27 mouse cellular contexts compared by ENCODE assay signal in genomic region chr1:183100245-183100644, GRCm38 (mm10).
DNase-seq lines count a peak whose midpoint lies in the region; ATAC-seq and TF ChIP-seq lines count a peak whose summit lies in the region.
"Had no signal": no experiment of that assay in that cellular context is flagged by ENCODE, and none has a peak within 500 bp of the region (broad histone marks: within the 10 kb centered on the region; RNA-seq: fewer than 3 reads in every experiment).

No protein-coding gene starts in this region.

- H3K9me3 ChIP-seq in limb, embryonic 15.5 days: no peaks in the 10 kb centered on the region
- no peaks in the 10 kb centered on the region for H3K9me3 ChIP-seq in limb, embryonic 10.5 days (replicated peaks)
- no peaks in the 10 kb centered on the region for H3K9me3 ChIP-seq in intestine, postnatal 0 days (ENCODE audit: control insufficient read depth)
- H3K9me3 ChIP-seq in embryonic facial prominence, embryonic 10.5 days: no peaks in the 10 kb centered on the region
- H3K9me3 ChIP-seq: embryonic facial prominence, embryonic 13.5 days; embryonic facial prominence, embryonic 15.5 days; forebrain, embryonic 13.5 days; forebrain, embryonic 15.5 days; G1E had no signal

- TF ChIP-seq CTCF in intestine, postnatal 0 days (IDR thresholded peaks at IDR 0.05; ENCODE audit: low read depth): no peak
- TF ChIP-seq CTCF in small intestine, adult 2 months (IDR thresholded peaks at IDR 0.05; ENCODE audit: extremely low read depth, insufficient read length, insufficient replicate concordance, low read depth, low read length): no peak

- H3K27ac ChIP-seq in limb, embryonic 15.5 days: 0 out of 2 replicates have a peak overlapping the region, but pooled peaks have one; percentile 12
- H3K27ac ChIP-seq in limb, embryonic 10.5 days: no peak overlapping the region
- no peak overlapping the region for H3K27ac ChIP-seq in intestine, postnatal 0 days (ENCODE audit: low read depth, low read length)
- H3K27ac ChIP-seq in small intestine, adult 2 months (ENCODE audit: insufficient read depth, low read depth, low read length): 0 out of 2 replicates have a peak overlapping the region, but pooled peaks have one; percentile 6
- H3K27ac ChIP-seq in embryonic facial prominence, embryonic 10.5 days (replicated peaks): no peak overlapping the region
- H3K27ac ChIP-seq: embryonic facial prominence, embryonic 13.5 days; embryonic facial prominence, embryonic 15.5 days; forebrain, embryonic 13.5 days; forebrain, embryonic 15.5 days had no signal

- no peak for TF ChIP-seq POLR2A in small intestine, adult 2 months (IDR thresholded peaks at IDR 0.05; ENCODE audit: low read depth, low read length)

- DNase-seq in limb, embryonic 10.5 days (ENCODE audit: low spot score): no peak
- DNase-seq in embryonic facial prominence, embryonic 10.5 days (ENCODE audit: low spot score): no peak
- no peak for DNase-seq in heart, postnatal 25 days (ENCODE audit: low spot score)
- DNase-seq: adrenal gland, adult 8-10 months; adrenal gland, postnatal 14 days; adrenal gland, postnatal 36 days; B cell, adult 2 months; cerebellum, adult 11-12 months; cerebellum, adult 2 months; cerebellum, adult 9-10 months; cerebellum, postnatal 10 days; cerebellum, postnatal 25 days; forebrain, postnatal 0 days had no signal

- H3K27me3 ChIP-seq in limb, embryonic 15.5 days: no peaks in the 10 kb centered on the region
- no peaks in the 10 kb centered on the region for H3K27me3 ChIP-seq in limb, embryonic 10.5 days (ENCODE audit: low read depth, poor library complexity, severe bottlenecking)
- H3K27me3 ChIP-seq in intestine, postnatal 0 days (replicated peaks; ENCODE audit: control insufficient read depth, insufficient read depth, low read length): no peaks in the 10 kb centered on the region
- H3K27me3 ChIP-seq in small intestine, adult 2 months (ENCODE audit: control insufficient read depth, insufficient read depth, low read length): no peaks in the 10 kb centered on the region
- no peaks in the 10 kb centered on the region for H3K27me3 ChIP-seq in embryonic facial prominence, embryonic 10.5 days (replicated peaks; ENCODE audit: low read depth, poor library complexity, severe bottlenecking)
- H3K27me3 ChIP-seq: CH12.LX; embryonic facial prominence, embryonic 13.5 days; embryonic facial prominence, embryonic 15.5 days; forebrain, embryonic 13.5 days; forebrain, embryonic 15.5 days; Patski had no signal

- peaks cover 25% of the 10 kb centered on the region for H3K4me1 ChIP-seq in limb, embryonic 15.5 days
- H3K4me1 ChIP-seq in limb, embryonic 10.5 days: peaks cover 54% of the 10 kb centered on the region
- no peaks in the 10 kb centered on the region for H3K4me1 ChIP-seq in intestine, postnatal 0 days (replicated peaks; ENCODE audit: control insufficient read depth, insufficient read depth, low read length)
- H3K4me1 ChIP-seq in small intestine, adult 2 months (ENCODE audit: control insufficient read depth, insufficient read depth, insufficient read length, low read length): peaks cover 4% of the 10 kb centered on the region
- peaks cover 39% of the 10 kb centered on the region for H3K4me1 ChIP-seq in embryonic facial prominence, embryonic 10.5 days
- H3K4me1 ChIP-seq: forebrain, embryonic 15.5 days had no signal

- no peak overlapping the region for H3K9ac ChIP-seq in limb, embryonic 15.5 days
- H3K9ac ChIP-seq in intestine, postnatal 0 days (ENCODE audit: low read depth, low read length): no peak overlapping the region
- H3K9ac ChIP-seq: embryonic facial prominence, embryonic 13.5 days; embryonic facial prominence, embryonic 15.5 days; forebrain, embryonic 13.5 days; forebrain, embryonic 15.5 days; forebrain, postnatal 0 days had no signal

- intact Hi-C loops in heart, postnatal 25 days (cut with DNase I): no loop called here

- no peak for ATAC-seq in limb, embryonic 15.5 days (ENCODE audit: insufficient number of reproducible peaks, low FRiP score, low TSS enrichment, low read depth)
- peak; percentile 77 for ATAC-seq in intestine, postnatal 0 days
- no peak for ATAC-seq in erythroid progenitor cell, adult 5-6 weeks (replicated peaks; ENCODE audit: low FRiP score, poor library complexity, severe bottlenecking)
- ATAC-seq: activated CD4-positive, CD25-positive, alpha-beta regulatory T cell, adult 4 months; CD4-positive, CD25-positive, alpha-beta regulatory T cell, adult 4 months; forebrain, embryonic 13.5 days; forebrain, embryonic 15.5 days; forebrain, postnatal 0 days; Patski had no signal

- H3K4me3 ChIP-seq in limb, embryonic 15.5 days: no peak overlapping the region
- no peak overlapping the region for H3K4me3 ChIP-seq in limb, embryonic 10.5 days
- H3K4me3 ChIP-seq in intestine, postnatal 0 days (ENCODE audit: low read depth, low read length): no peak overlapping the region
- H3K4me3 ChIP-seq in small intestine, adult 2 months (ENCODE audit: low read depth, low read length): no peak overlapping the region
- no peak overlapping the region for H3K4me3 ChIP-seq in embryonic facial prominence, embryonic 10.5 days
- H3K4me3 ChIP-seq: embryonic facial prominence, embryonic 13.5 days; embryonic facial prominence, embryonic 15.5 days; erythroblast, embryonic 14.5 days; forebrain, embryonic 13.5 days; forebrain, embryonic 15.5 days had no signal

- H3K36me3 ChIP-seq in limb, embryonic 15.5 days: peaks cover 24% of the 10 kb centered on the region
- peaks cover 48% of the 10 kb centered on the region for H3K36me3 ChIP-seq in limb, embryonic 10.5 days
- 0 out of 2 replicates have a peak, but pooled peaks cover 8% of the 10 kb centered on the region for H3K36me3 ChIP-seq in intestine, postnatal 0 days (ENCODE audit: control insufficient read depth, insufficient read depth)
- H3K36me3 ChIP-seq in small intestine, adult 2 months (ENCODE audit: control insufficient read depth, insufficient read depth, low read length): no peaks in the 10 kb centered on the region
- H3K36me3 ChIP-seq in embryonic facial prominence, embryonic 10.5 days (replicated peaks): peaks cover 26% of the 10 kb centered on the region
- H3K36me3 ChIP-seq: forebrain, embryonic 15.5 days had no signal

- no peak overlapping the region for H3K4me2 ChIP-seq in limb, embryonic 15.5 days
- H3K4me2 ChIP-seq in intestine, postnatal 0 days (replicated peaks; ENCODE audit: low read depth): no peak overlapping the region
- H3K4me2 ChIP-seq: embryonic facial prominence, embryonic 13.5 days; embryonic facial prominence, embryonic 15.5 days; forebrain, embryonic 13.5 days; forebrain, embryonic 15.5 days had no signal

- WGBS in limb, embryonic 15.5 days: 53% methylated on average over 5 of the region's 5 CpGs
- WGBS in limb, embryonic 10.5 days: 78% methylated on average over 5 of the region's 5 CpGs
- WGBS in intestine, postnatal 0 days: 47% methylated on average over 5 of the region's 5 CpGs
- WGBS in small intestine, adult 2 months: 35% methylated on average over 5 of the region's 5 CpGs
- WGBS in embryonic facial prominence, embryonic 10.5 days: 84% methylated on average over 5 of the region's 5 CpGs

Comparison
In these comparisons a context has a peak if more than half of its experiments do, and no peak if none do; other contexts are left out.
1. H3K27ac ChIP-seq: peak in limb, embryonic 15.5 days (single experiment) and small intestine, adult 2 months (single experiment); none in limb, embryonic 10.5 days (single experiment), intestine, postnatal 0 days (single experiment) and embryonic facial prominence, embryonic 10.5 days (single experiment).